Mouse (Mus musculus) cerebellum, postnatal 4 days (tissue): ENCODE data around the gene Gna13.
"Not testable (repeated sequence)": the region's sequence is repeated elsewhere in the genome, so short reads cannot be mapped to it uniquely, and the experiment has no call there.

Experiments used
- DNase-seq, 2 experiments: peaks; one replicate each; pipeline ENCODE4 v3.0.0; 2022; ENCODE audit warnings: low spot score in 2 of 2, mixed read lengths in 1 of 2

The Gna13 gene

GRCm38 (mm10) chr11:109362463-109363190, at the start of gene Gna13:
Gene Gna13, plus strand, starts transcription at chr11:109362831.
- peak; percentile 80 to 92 for DNase-seq

GRCm38 (mm10) chr11:109316921-109317320, 45.7 kb upstream of the Gna13 start:
- peak in 1 of 2 experiments; percentile 57 for DNase-seq

DNA sequence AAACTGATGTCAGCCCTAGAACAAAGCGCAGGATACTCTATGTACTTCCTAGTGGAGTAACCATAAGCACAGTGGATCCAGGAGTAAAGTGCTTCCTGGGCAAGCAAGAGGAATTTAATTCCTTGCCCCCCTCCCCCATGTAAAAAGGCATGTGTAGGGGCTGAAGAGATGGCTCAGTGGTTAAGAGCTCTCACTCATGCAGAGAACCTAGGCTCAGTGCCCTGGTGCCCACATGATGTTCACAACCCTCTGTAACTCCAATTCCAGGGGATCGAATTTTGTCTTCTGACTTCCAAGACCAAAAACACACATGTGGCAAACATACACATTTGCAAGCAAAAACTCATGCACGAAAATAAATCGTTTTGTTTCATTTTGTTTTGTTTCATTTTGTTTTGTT, 43.2 kb upstream of the Gna13 start:
- no peak for DNase-seq

DNA sequence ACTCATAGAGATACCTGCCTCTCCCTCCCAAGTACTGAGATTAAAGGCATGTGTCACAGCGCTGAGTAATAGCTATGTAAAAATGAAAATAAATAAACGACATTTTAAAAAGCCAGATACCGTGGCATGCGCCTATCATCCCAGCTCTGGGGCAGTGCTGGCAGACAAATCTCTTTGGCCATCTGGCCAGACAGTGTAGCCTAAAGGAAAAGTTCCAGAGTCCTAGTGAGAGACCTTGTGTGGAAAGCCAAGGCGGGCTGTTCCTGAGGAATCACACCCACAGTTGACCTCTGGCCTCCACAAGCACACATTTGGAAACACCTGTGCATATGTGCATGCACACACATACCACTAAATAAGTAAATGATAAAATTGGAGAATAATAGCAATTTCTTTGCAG, 42.7 kb upstream of the Gna13 start:
- no peak for DNase-seq

DNA sequence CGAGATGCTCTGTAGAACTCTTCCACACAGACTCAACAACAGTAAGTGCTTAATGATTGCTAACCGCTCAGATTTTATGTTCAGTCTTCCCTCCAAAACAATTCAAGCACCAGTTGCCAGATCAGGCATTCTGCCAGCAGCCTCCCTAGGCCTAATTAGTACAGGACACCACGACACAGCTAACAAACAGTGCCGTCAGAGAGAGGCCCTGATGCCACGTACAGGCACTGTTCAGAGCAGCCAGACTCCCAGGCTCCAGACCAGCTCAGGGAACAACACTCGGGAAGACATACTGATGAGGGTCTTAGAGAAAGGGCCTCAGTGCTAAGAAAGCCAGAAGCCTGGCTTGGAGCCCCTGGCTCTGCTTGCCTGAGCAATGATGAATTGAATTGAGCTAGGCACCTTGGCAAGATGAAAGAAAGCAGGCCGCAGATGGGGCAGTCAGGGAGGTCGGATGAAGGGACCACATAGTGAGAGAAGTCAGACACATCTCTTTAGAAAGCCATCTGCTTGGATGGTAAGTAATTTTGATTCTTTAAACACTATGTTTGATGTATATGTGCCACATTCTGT, 42.2 kb upstream of the Gna13 start:
- DNase-seq = peak; percentile 42 to 83

DNA sequence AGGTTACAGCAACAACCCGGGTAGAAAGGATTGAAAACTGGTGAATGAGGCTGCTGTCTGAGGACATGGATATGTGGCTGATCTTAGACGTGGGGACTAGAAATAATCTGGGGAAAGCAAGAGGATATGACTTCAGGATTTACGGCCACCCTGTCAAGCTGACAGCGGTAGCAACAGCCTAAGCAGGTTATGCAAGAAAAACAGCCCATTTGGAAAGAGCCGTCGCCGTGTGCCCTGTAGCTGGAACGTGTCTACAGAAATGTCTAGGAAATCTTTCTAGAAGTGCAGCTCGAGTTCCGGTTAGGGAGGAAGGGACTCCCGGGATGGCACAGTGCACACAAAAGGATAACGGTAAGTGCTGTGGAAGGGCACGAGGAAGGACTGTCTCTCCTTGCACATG, 36.4 kb upstream of the Gna13 start:
- no peak for DNase-seq

DNA sequence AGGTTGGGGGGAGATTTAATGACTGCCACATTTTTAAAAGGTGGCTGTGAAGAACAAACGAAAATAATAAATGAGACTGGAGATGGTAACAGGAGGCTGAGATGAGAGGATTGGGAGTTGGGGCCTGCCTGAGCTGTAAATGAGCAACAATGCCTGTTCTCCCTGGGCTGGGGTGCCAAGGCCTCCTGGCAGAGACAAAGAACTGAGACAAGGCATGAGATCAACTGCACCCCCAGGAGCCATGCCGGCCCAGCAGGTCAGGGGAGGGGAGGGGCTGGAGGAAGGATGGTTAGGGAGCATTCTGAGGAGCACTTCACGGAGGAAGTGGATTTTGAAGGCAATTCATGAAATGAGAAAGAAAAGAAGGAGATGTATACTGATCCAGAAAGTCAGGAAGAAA, 35.2 kb upstream of the Gna13 start:
- DNase-seq = no peak

GRCm38 (mm10) chr11:109327952-109328351, 34.7 kb upstream of the Gna13 start:
- no peak for DNase-seq

- no peak for DNase-seq
Measured at GRCm38 (mm10) chr11:109329331-109329730, 33.3 kb upstream of the Gna13 start.

DNA sequence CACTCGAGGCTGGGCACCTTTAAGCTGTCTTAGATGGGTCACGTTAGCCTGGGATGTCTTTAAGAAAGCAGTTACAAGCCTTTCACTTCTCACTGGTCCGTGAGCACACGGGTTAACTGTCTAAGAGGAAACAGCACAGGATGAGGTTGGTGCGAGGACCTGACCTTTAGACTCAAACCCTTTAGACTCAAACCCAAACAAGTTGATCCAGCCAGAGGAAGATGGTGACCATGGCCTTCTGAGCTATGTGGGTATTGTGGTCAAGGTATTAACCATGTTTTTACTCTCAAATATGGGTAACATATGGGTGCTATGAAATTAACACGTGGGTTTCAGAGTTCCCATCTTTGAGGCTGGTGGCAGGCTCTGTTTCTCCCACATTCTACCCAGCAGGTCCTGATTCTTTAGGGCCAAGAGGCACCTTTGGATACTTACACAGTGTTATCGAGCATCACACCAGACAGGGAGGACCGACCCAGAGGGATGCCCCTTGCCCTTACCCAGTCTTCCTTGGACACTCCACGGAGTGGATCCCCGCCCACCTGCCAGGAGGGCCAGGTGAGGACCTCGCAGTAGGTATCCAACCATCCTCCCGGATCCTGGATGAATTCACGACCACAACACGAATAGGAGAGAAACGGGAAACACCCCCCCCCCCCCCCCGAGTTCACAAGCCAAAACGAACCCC, 31.8 kb upstream of the Gna13 start:
- no peak for DNase-seq

DNA sequence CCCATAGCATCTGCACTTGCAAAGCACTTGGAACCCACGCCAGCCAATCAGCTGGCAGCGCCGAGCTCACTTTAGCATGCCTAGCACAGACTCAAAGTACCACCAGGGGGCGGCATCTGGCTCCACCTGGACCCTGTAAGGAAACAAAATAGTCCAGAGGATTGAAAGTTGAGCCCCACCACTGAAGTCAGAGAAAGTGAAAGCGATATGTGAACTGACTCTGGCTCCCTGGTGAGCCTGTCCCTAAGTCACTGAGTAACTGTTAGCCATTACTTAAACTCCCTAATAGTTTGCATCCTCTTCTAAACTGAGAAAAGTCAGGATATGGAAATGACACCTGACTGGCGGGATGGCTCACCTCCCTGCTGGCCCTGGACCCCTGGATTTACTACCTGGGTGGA, 31.2 kb upstream of the Gna13 start:
- DNase-seq = peak; percentile 90 to 95

DNA sequence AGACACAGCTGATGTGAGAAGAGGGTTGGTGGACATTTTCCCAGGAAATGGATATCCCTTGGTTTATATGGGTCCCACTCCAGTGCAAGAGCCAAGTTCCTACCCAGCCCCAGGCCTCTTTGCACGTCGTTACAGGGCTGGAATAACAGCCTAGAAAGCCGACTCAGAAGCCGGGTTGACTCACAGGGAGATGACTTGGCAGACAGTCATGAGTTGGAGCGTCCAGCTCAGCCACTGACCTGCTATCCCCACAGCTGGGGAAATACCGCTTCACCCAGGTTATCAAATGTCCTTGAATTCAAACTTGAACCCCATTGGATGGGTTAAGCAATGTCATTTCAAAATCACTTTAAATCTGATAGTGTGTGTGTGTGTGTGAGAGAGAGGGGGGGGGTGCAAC, 29.9 kb upstream of the Gna13 start:
- no peak for DNase-seq

GRCm38 (mm10) chr11:109334773-109335172, 27.9 kb upstream of the Gna13 start:
- DNase-seq = no peak

GRCm38 (mm10) chr11:109335890-109336289, 26.7 kb upstream of the Gna13 start:
- no peak for DNase-seq

DNA sequence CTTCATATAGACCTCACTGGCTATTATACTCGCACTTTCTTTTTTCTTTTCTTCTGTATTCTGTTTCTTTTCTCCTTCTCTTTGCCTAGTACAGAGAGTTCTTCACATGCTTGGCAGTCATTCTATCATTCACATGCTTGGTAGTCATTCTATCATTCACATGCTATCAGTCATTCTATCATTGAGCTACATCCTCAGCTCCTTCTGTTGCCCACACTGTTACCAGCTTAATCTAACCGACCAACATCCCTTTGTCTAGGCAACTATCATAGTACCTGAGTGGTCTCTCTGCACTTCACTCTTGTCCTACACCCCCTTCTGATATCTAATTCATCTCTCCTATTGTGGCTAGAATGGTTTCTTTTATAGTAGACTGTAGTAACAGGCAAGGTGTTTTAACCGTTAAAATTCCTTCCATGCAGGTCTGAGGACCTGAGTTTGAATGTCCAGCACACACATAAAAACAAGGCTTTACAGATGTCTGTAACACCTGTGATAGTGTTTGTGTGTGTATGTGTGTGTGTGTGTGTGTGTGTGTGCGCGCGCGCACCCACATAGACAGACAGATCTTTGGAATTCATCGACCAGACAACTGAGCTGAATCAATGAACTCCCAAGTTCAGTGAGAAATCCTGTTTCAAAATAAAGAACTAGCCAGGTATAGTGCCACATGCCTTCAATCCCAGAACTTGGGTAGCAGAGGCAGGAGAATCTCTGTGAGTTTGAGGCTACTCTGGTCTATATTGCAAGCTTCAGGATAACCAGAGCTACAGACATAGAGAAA, 23.3 kb upstream of the Gna13 start:
- no peak for DNase-seq

DNA sequence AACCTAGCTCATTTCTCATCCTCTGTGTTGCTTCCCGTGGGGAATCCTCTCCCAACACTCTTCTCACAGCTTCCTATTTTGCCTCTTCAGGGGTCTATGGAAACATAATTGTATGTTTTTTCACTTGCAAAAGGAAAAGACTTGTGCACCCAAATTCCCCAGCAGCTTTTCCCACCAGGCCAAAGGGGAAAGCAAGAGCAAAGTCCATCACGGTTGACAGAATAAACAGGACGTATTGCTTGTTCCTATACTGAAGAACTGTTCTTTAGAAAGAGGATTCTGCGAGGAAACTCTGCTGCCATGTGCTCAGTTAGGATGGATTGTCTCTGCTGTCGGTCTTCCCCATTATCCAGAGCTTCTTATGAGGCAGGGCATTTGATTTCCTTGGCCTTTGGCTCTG, 22.1 kb upstream of the Gna13 start:
- no peak for DNase-seq

- not testable (repeated sequence) for DNase-seq
Measured at GRCm38 (mm10) chr11:109342666-109343065, 20.0 kb upstream of the Gna13 start.

GRCm38 (mm10) chr11:109343558-109343957, 19.1 kb upstream of the Gna13 start:
- no peak for DNase-seq

- DNase-seq = peak in 1 of 2 experiments; percentile 45
Measured at GRCm38 (mm10) chr11:109343991-109344599, 18.5 kb upstream of the Gna13 start.

DNA sequence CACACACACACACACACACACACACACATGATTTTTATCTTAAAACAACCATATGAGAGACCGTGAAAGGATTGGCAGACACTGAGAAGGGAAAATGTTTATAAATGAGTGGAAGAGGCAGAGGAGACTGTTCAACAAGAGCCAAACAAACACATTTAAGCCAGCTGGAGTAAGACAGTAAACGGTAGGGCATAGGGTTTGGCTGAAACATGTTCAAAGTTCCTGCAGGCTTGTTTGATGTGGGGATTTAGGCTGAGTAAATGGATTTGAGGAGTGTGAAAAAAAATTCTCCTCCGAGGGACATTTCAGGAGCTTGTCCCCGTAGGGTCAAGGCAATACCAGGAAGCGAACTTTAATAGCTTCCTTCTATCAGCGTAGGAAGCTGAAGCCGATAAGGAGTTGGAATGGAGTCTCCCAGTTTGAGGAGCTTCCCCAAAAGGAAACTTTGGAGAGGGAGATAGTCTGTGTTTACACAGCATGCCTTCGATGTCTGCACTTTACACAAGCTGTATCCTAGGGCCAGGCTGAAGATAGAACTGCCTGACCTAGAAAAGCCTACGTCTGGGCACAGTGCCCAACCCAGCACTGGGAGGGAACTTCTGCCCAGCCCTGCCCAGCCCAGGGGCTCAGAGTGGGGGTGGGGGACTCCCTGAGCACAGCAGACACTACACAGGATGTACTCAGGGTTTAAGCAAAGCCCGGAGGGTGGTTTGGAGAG, 15.2 kb upstream of the Gna13 start:
- peak; percentile 51 to 73 for DNase-seq

DNA sequence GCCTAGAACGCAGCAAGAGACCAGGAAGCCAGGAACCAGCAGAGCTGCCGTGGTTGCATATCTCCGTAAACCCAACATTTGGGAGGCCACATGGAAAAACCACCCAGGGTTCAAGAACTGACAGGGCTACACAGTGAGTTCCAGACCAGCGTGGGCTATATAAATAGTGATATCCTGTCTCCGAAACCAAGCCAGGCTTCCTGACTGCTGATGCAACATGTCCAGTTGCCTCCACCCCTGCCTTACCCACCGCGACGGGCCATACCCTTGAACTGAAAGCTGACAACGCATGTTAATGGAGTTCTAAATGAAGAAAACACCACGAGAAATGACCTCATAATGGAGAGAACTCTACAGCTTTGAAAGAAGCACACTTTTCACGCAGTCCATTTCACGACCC, 14.2 kb upstream of the Gna13 start:
- DNase-seq = no peak
